Comparison of ENCODE assay signal across 12 mouse cellular contexts in genomic region chr1:37496591-37497280, GRCm38 (mm10). TPM values are rescaled to one million over a fixed set of nuclear protein-coding genes. Genes with fewer than 3 reads are reported as not detected.
DNase-seq lines count a peak whose midpoint lies in the region; ATAC-seq and TF ChIP-seq lines count a peak whose summit lies in the region.
"Had no signal": no experiment of that assay in that cellular context is flagged by ENCODE, and none has a peak within 500 bp of the region (broad histone marks: within the 10 kb centered on the region; RNA-seq: fewer than 3 reads in every experiment).

No protein-coding gene starts in this region.

- peak overlapping the region; percentile 31; the same call in 1 of the 2 replicates for H3K27ac ChIP-seq in intestine, postnatal 0 days (ENCODE audit: low read depth, low read length)
- H3K27ac ChIP-seq in intestine, embryonic 16.5 days (ENCODE audit: low read length): no peak overlapping the region
- no peak overlapping the region for H3K27ac ChIP-seq in liver, embryonic 14.5 days
- H3K27ac ChIP-seq in hindbrain, postnatal 0 days: no peak overlapping the region
- H3K27ac ChIP-seq: forebrain, embryonic 15.5 days had no signal

- peaks cover 3% of the 10 kb centered on the region; the same call in 1 of the 2 replicates for H3K4me1 ChIP-seq in intestine, postnatal 0 days (replicated peaks; ENCODE audit: control insufficient read depth, insufficient read depth, low read length)
- peaks cover 20% of the 10 kb centered on the region for H3K4me1 ChIP-seq in intestine, embryonic 16.5 days (ENCODE audit: control insufficient read depth, insufficient read depth, low read length)
- H3K4me1 ChIP-seq in liver, embryonic 14.5 days (replicated peaks; ENCODE audit: control insufficient read depth in 2 of 2, insufficient read depth in 2 of 2, low read length in 1 of 2): peaks cover 0 to 15% of the 10 kb centered on the region in 2 experiments; a peak in 1 of 4 replicates
- H3K4me1 ChIP-seq in hindbrain, postnatal 0 days (ENCODE audit: insufficient read depth, low read length): no peaks in the 10 kb centered on the region
- H3K4me1 ChIP-seq: forebrain, embryonic 15.5 days had no signal

- H3K27me3 ChIP-seq in intestine, postnatal 0 days (replicated peaks; ENCODE audit: control insufficient read depth, insufficient read depth, low read length): no peaks in the 10 kb centered on the region
- no peaks in the 10 kb centered on the region for H3K27me3 ChIP-seq in intestine, embryonic 16.5 days (replicated peaks; ENCODE audit: control insufficient read depth, insufficient read depth, low read length)
- H3K27me3 ChIP-seq in liver, embryonic 14.5 days (ENCODE audit: control insufficient read depth, insufficient read depth, low read length): no peaks in the 10 kb centered on the region
- no peaks in the 10 kb centered on the region for H3K27me3 ChIP-seq in hindbrain, postnatal 0 days (ENCODE audit: insufficient read depth, low read length)
- H3K27me3 ChIP-seq: forebrain, embryonic 15.5 days had no signal

- no peak for ATAC-seq in intestine, postnatal 0 days
- no peak for ATAC-seq in intestine, embryonic 16.5 days
- ATAC-seq in liver, embryonic 14.5 days (ENCODE audit: insufficient read depth): no peak
- no peak for ATAC-seq in hindbrain, postnatal 0 days
- ATAC-seq: forebrain, embryonic 15.5 days; hindbrain, embryonic 16.5 days had no signal

- 61% methylated on average over 11 of the region's 11 CpGs for WGBS in intestine, postnatal 0 days
- 72% methylated on average over 11 of the region's 11 CpGs for WGBS in intestine, embryonic 16.5 days
- 46% methylated on average over 11 of the region's 11 CpGs for WGBS in liver, embryonic 14.5 days (ENCODE audit: insufficient replicate concordance)
- 56% methylated on average over 11 of the region's 11 CpGs for WGBS in hindbrain, postnatal 0 days

- no peak overlapping the region for H3K9ac ChIP-seq in intestine, postnatal 0 days (ENCODE audit: low read depth, low read length)
- no peak overlapping the region for H3K9ac ChIP-seq in intestine, embryonic 16.5 days (ENCODE audit: low read depth, low read length)
- H3K9ac ChIP-seq in liver, embryonic 14.5 days (replicated peaks): no peak overlapping the region
- H3K9ac ChIP-seq in hindbrain, postnatal 0 days (replicated peaks; ENCODE audit: low read length): no peak overlapping the region
- H3K9ac ChIP-seq: forebrain, embryonic 15.5 days had no signal

- intact Hi-C loops in left cerebral cortex, postnatal 14 days (cut with DNase I): no loop called here

- H3K4me3 ChIP-seq in intestine, postnatal 0 days (ENCODE audit: low read depth, low read length): no peak overlapping the region
- no peak overlapping the region for H3K4me3 ChIP-seq in intestine, embryonic 16.5 days (ENCODE audit: low read length)
- no peak overlapping the region for H3K4me3 ChIP-seq in liver, embryonic 14.5 days (ENCODE audit: insufficient read depth in 1 of 2, low read depth in 2 of 2, low read length in 2 of 2)
- no peak overlapping the region for H3K4me3 ChIP-seq in hindbrain, postnatal 0 days (ENCODE audit: low read length)
- H3K4me3 ChIP-seq: forebrain, embryonic 15.5 days had no signal

- DNase-seq in CD4-positive helper T cell, adult 2 months (ENCODE audit: low read depth, low spot score): peak; percentile 42
- DNase-seq in MN1 (ENCODE audit: low spot score): peak; percentile 41
- no peak for DNase-seq in liver, embryonic 14.5 days (ENCODE audit: low read depth in 3 of 3, low spot score in 3 of 3)
- no peak for DNase-seq in left cerebral cortex, postnatal 14 days (ENCODE audit: low spot score in 2 of 2)
- DNase-seq in right cerebral cortex, postnatal 4 days: no peak
- DNase-seq in hindbrain, postnatal 0 days (ENCODE audit: low spot score): no peak
- DNase-seq: adrenal gland, postnatal 14 days; heart, postnatal 10 days had no signal

- peaks cover 17% of the 10 kb centered on the region for H3K36me3 ChIP-seq in intestine, postnatal 0 days (ENCODE audit: control insufficient read depth, insufficient read depth)
- peaks cover 3% of the 10 kb centered on the region; the same call in 1 of the 2 replicates for H3K36me3 ChIP-seq in intestine, embryonic 16.5 days (ENCODE audit: control insufficient read depth, insufficient read depth, low read length)
- H3K36me3 ChIP-seq in liver, embryonic 14.5 days (replicated peaks; ENCODE audit: control insufficient read depth, insufficient read depth, low read depth): no peaks in the 10 kb centered on the region
- H3K36me3 ChIP-seq in hindbrain, postnatal 0 days (ENCODE audit: insufficient read depth, low read length): no peaks in the 10 kb centered on the region; the same call in 1 of the 2 replicates
- H3K36me3 ChIP-seq: forebrain, embryonic 15.5 days had no signal

- no peak for TF ChIP-seq EP300 in liver, embryonic 14.5 days (IDR thresholded peaks at IDR 0.05; ENCODE audit: low read depth)

- no peaks in the 10 kb centered on the region for H3K9me3 ChIP-seq in intestine, postnatal 0 days (ENCODE audit: control insufficient read depth)
- no peaks in the 10 kb centered on the region for H3K9me3 ChIP-seq in intestine, embryonic 16.5 days (ENCODE audit: control insufficient read depth, low read length)
- H3K9me3 ChIP-seq in liver, embryonic 14.5 days (ENCODE audit: control insufficient read depth, low read length): no peaks in the 10 kb centered on the region
- H3K9me3 ChIP-seq in hindbrain, postnatal 0 days (ENCODE audit: low read length): no peaks in the 10 kb centered on the region
- H3K9me3 ChIP-seq: forebrain, embryonic 15.5 days had no signal

- no peak for TF ChIP-seq CTCF in intestine, postnatal 0 days (IDR thresholded peaks at IDR 0.05; ENCODE audit: low read depth)
- TF ChIP-seq CTCF in liver, embryonic 14.5 days (IDR thresholded peaks at IDR 0.05; ENCODE audit: low read depth): no peak
- no peak for TF ChIP-seq CTCF in hindbrain, postnatal 0 days (IDR thresholded peaks at IDR 0.05; ENCODE audit: low read depth)

- H3K4me2 ChIP-seq in intestine, postnatal 0 days (replicated peaks; ENCODE audit: low read depth): no peak overlapping the region
- no peak overlapping the region for H3K4me2 ChIP-seq in intestine, embryonic 16.5 days (ENCODE audit: low read depth, low read length)
- peak overlapping the region; percentile 71 for H3K4me2 ChIP-seq in liver, embryonic 14.5 days (ENCODE audit: low read depth)
- H3K4me2 ChIP-seq in hindbrain, postnatal 0 days (ENCODE audit: low read depth, low read length): no peak overlapping the region
- H3K4me2 ChIP-seq: forebrain, embryonic 15.5 days had no signal

RNA-seq across cellular contexts. Expression of gene Mgat4a, which starts 44.1 kb away (rescaled TPM):
- 59.1 and 64.0 TPM in 2 replicates for polyA plus RNA-seq in intestine, postnatal 0 days (2015; fragmentation: Nextera tagmentation; extraction: Ambion mirVana)
- 48.7 and 50.1 TPM in 2 replicates for polyA plus RNA-seq in intestine, embryonic 16.5 days (2015; fragmentation: Nextera tagmentation; extraction: Ambion mirVana)
- polyA plus RNA-seq in liver, embryonic 14.5 days (2012; rRNA removed): 0.62 and 0.77 TPM in 2 replicates
- polyA plus RNA-seq in liver, embryonic 14.5 days (2014; fragmentation: Nextera tagmentation; extraction: Ambion mirVana): 0.91 and 0.96 TPM in 2 replicates
- 10 to 100 TPM; 24.9 to 30.3 TPM for total RNA-seq in left cerebral cortex, postnatal 14 days (2021)
- 16.4 and 20.0 TPM in 2 replicates for total RNA-seq in hindbrain, postnatal 0 days (2014; rRNA removed)
- 7.8 and 10.5 TPM in 2 replicates for polyA plus RNA-seq in hindbrain, postnatal 0 days (2015; fragmentation: Nextera tagmentation; extraction: Ambion mirVana)

Comparison
In these comparisons a context has a peak if more than half of its experiments do, and no peak if none do; other contexts are left out.
1. DNase-seq: peak in CD4-positive helper T cell, adult 2 months (single experiment) and MN1 (single experiment); none in liver, embryonic 14.5 days (0 of 3), left cerebral cortex, postnatal 14 days (0 of 2), right cerebral cortex, postnatal 4 days (single experiment) and hindbrain, postnatal 0 days (single experiment).